Mouse (Mus musculus) adrenal gland, adult 10 weeks (tissue): ENCODE data around the gene Vmn1r169. TPM values are rescaled to one million over a fixed set of nuclear protein-coding genes. Genes with fewer than 3 reads are reported as not detected.

Experiments
- polyA plus RNA-seq: library from polyadenylated mRNA; stranded (reverse); fragments of 350-450 nt; fragmentation: Illumina TruSeq; extraction: RNeasy Lipid Tissue Mini Kit (QIAGEN cat#74804); gene quantifications from one replicate; pipeline ENCODE4 v1.2.3, GENCODE M21; 2014; ENCODE audit warnings: low read depth, low replicate concordance

Gene Vmn1r169
- polyA plus RNA-seq: not detected

GRCm38 (mm10) chr7:23575226-23575625, at the start of gene Vmn1r169:
TSS of gene Vmn1r169 (plus strand) at chr7:23575526.

GRCm38 (mm10) chr7:23539432-23539831, 35.9 kb upstream of the Vmn1r169 start, which contains the start of gene Vmn1r168:
TSS of gene Vmn1r168 (plus strand) at chr7:23539732.

GRCm38 (mm10) chr7:23605875-23606274, 30.5 kb downstream of the Vmn1r169 start, which contains the start of gene Vmn1r170:
TSS of gene Vmn1r170 (plus strand) at chr7:23606175.

Other genes with a start within 250 kb of the Vmn1r169 start
- gene Nlrp5, start 189.6 kb upstream of the Vmn1r169 start, polyA plus RNA-seq: not detected
- gene Vmn1r167, start 68.3 kb upstream of the Vmn1r169 start, polyA plus RNA-seq: not detected
- gene Vmn1r168, start 35.8 kb upstream of the Vmn1r169 start, polyA plus RNA-seq: not detected
- gene Vmn1r170, start 30.6 kb downstream of the Vmn1r169 start, polyA plus RNA-seq: not detected
- gene Vmn1r171, start 55.2 kb downstream of the Vmn1r169 start, polyA plus RNA-seq: not detected
- gene Vmn1r172, start 82.8 kb downstream of the Vmn1r169 start, polyA plus RNA-seq: not detected
- not detected for gene Vmn1r173, start 125.2 kb downstream of the Vmn1r169 start, polyA plus RNA-seq
- gene Vmn1r174, start 176.7 kb downstream of the Vmn1r169 start, polyA plus RNA-seq: not detected
- not detected for gene Vmn1r175, start 235.1 kb downstream of the Vmn1r169 start, polyA plus RNA-seq